Mouse (Mus musculus) stomach, postnatal 0 days (tissue): ENCODE measurements around the gene D1Pas1. TPM values are rescaled to one million over a fixed set of nuclear protein-coding genes. Genes with fewer than 3 reads are reported as not detected.

Experiments
- ATAC-seq: fragments of 200-750 bp; cut with Nextera tagmentation; 2 replicates; pipeline ENCODE4 v1.8.0; 2017; ENCODE audit not compliant: low FRiP score, low TSS enrichment
- DNase-seq: peaks from one replicate; pipeline ENCODE4 v3.0.0-alpha.2; 2016; ENCODE audit warnings: low spot score
- H3K27ac ChIP-seq: fragments of 300-500 bp; sonication (generic); replicated peaks from 2 replicates; pipeline ENCODE4 v1.5.1; 2014; ENCODE audit warnings: mild to moderate bottlenecking, control low read depth
- H3K27me3 ChIP-seq: fragments of 300-500 bp; sonication (generic); 2 replicates; pipeline ENCODE4 v1.6.1; 2014; ENCODE audit warnings: low read length; ENCODE audit not compliant: control insufficient read depth, insufficient read depth
- H3K36me3 ChIP-seq: fragments of 300-500 bp; sonication (generic); 2 replicates; pipeline ENCODE4 v1.6.1; 2014; ENCODE audit warnings: low read length, mixed read lengths; ENCODE audit not compliant: control insufficient read depth, insufficient read depth
- H3K4me1 ChIP-seq: fragments of 300-500 bp; sonication (generic); replicated peaks from 2 replicates; pipeline ENCODE4 v1.6.1; 2014; ENCODE audit warnings: antibody characterized with exemption; ENCODE audit not compliant: control insufficient read depth, insufficient read depth
- H3K4me2 ChIP-seq: fragments of 300-500 bp; sonication (generic); replicated peaks from 2 replicates; pipeline ENCODE4 v1.6.1; 2014; ENCODE audit warnings: low read depth, mild to moderate bottlenecking, control low read depth, moderate library complexity
- H3K4me3 ChIP-seq: fragments of 300-500 bp; sonication (generic); 2 replicates; pipeline ENCODE4 v1.5.1; 2014; ENCODE audit warnings: low read depth, low read length, control low read depth
- H3K9ac ChIP-seq: fragments of 300-500 bp; sonication (generic); 2 replicates; pipeline ENCODE4 v1.6.1; 2014; ENCODE audit warnings: mild to moderate bottlenecking, low read length, control low read depth, mixed read lengths
- H3K9me3 ChIP-seq: fragments of 300-500 bp; sonication (generic); 2 replicates; pipeline ENCODE4 v1.6.1; 2016; ENCODE audit warnings: low read length; ENCODE audit not compliant: control insufficient read depth
- CTCF ChIP-seq: IDR thresholded peaks from 2 replicates; pipeline ENCODE4 v1.5.1; 2016; ENCODE audit warnings: antibody characterized with exemption, low read depth, mild to moderate bottlenecking, moderate library complexity
- EP300 ChIP-seq: optimal IDR thresholded peaks from 2 replicates; pipeline ENCODE3; 2016; ENCODE audit warnings: antibody characterized with exemption
- WGBS: fragments of 180-500 bp; shearing (Covaris S2); extraction: QIAGEN DNeasy Blood & Tissue Kit; methylation state at CpG from one replicate; pipeline ENCODE4 v1.1.7; 2014; 5-methylcytosine and 5-hydroxymethylcytosine counted together
- polyA plus RNA-seq: library from polyadenylated mRNA; unstranded; fragments of >200 nt; fragmentation: Nextera tagmentation; extraction: Ambion mirVana; gene quantifications from 2 replicates; pipeline ENCODE4 v1.2.1, GENCODE M21; 2015

D1Pas1 gene
- polyA plus RNA-seq, 1 experiment from 2014 or later = not detected

DNA sequence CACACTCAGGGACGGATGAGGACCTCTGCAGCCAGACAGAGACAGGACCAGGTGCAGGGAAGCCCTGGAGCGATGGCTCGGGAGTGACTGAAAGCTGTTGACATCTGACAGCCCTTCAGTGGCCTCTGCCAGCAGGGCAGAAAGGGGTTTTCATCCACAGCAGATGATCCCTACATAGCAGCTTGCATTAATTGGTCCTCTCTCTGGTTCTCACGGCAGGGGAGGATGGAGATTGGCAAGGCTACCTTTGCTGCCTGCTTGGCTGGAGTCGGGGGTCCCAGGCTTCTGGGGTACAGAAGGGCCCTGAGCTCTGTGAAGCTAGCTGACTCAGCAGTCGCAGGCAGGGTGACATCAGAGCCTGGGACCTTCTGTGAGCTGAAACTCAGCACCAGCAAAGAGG, 24.3 kb downstream of the D1Pas1 start:
- no peaks in the 10 kb centered on the region for H3K27me3 ChIP-seq
- DNase-seq = no peak
- no peaks in the 10 kb centered on the region for H3K9me3 ChIP-seq
- no peak overlapping the region for H3K9ac ChIP-seq
- ATAC-seq = no peak
- H3K4me1 ChIP-seq = no peaks in the 10 kb centered on the region
- H3K36me3 ChIP-seq = no peaks in the 10 kb centered on the region
- no peak overlapping the region for H3K4me2 ChIP-seq
- H3K4me3 ChIP-seq = no peak overlapping the region
- WGBS = 82% methylated on average over 6 of the region's 6 CpGs
- H3K27ac ChIP-seq = no peak overlapping the region
- TF ChIP-seq EP300 (no peak), CTCF (no peak)

DNA sequence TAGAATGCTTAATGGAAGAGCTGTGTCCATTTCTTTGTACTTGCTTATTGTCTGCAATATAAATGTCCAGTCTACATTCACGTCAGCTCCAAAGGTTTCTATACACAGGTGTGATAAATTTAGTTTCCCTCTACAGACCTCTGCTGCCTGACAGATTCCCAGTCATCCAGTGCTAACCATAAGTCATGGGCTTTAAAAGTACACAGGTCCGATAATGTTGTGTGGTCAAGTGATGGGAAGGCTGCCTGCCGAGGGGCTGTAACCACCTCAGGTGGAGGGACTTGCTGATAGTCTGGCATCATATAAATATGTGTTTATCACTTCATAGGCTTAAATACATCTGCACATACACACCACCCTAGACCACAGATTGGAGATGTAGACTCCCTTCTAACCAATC, 24.9 kb downstream of the D1Pas1 start:
- H3K9ac ChIP-seq = no peak overlapping the region
- DNase-seq (no peak), ATAC-seq (no peak)
- TF ChIP-seq CTCF (no peak), EP300 (no peak)
- no peaks in the 10 kb centered on the region for H3K36me3 ChIP-seq
- H3K4me1 ChIP-seq = no peaks in the 10 kb centered on the region
- 92% methylated on average over 3 of the region's 3 CpGs for WGBS
- H3K27ac ChIP-seq = no peak overlapping the region
- H3K4me2 ChIP-seq = no peak overlapping the region
- no peak overlapping the region for H3K4me3 ChIP-seq
- H3K9me3 ChIP-seq = no peaks in the 10 kb centered on the region
- H3K27me3 ChIP-seq = no peaks in the 10 kb centered on the region

- Histone ChIP-seq H3K9ac (no peak overlapping the region), H3K4me2 (no peak overlapping the region), H3K4me1 (no peaks in the 10 kb centered on the region), H3K9me3 (no peaks in the 10 kb centered on the region), H3K27me3 (no peaks in the 10 kb centered on the region), H3K36me3 (no peaks in the 10 kb centered on the region), H3K27ac (no peak overlapping the region), H3K4me3 (no peak overlapping the region)
- WGBS = 88% methylated on average over 21 of the region's 21 CpGs
- DNase-seq (no peak), ATAC-seq (no peak)
- no peak for TF ChIP-seq EP300
- no peak for TF ChIP-seq CTCF
Measured at GRCm38 (mm10) chr1:186997596-186998304, 30.5 kb downstream of the D1Pas1 start.

- Histone ChIP-seq H3K4me1 (no peaks in the 10 kb centered on the region), H3K27ac (no peak overlapping the region), H3K27me3 (no peaks in the 10 kb centered on the region), H3K36me3 (no peaks in the 10 kb centered on the region), H3K4me3 (no peak overlapping the region), H3K9me3 (no peaks in the 10 kb centered on the region), H3K9ac (no peak overlapping the region), H3K4me2 (no peak overlapping the region)
- ATAC-seq (no peak), DNase-seq (no peak)
- WGBS = 61% methylated on average over 7 of the region's 7 CpGs
- TF ChIP-seq CTCF (no peak), EP300 (no peak)
Measured at GRCm38 (mm10) chr1:187003441-187003861, 36.2 kb downstream of the D1Pas1 start.

GRCm38 (mm10) chr1:187004306-187004705, 37.1 kb downstream of the D1Pas1 start:
- no peak for TF ChIP-seq EP300
- TF ChIP-seq CTCF = no peak
- H3K4me1 ChIP-seq = no peaks in the 10 kb centered on the region
- no peaks in the 10 kb centered on the region for H3K9me3 ChIP-seq
- no peaks in the 10 kb centered on the region for H3K27me3 ChIP-seq
- H3K9ac ChIP-seq = no peak overlapping the region
- H3K4me2 ChIP-seq = no peak overlapping the region
- ATAC-seq (no peak), DNase-seq (no peak)
- H3K27ac ChIP-seq = no peak overlapping the region
- H3K36me3 ChIP-seq = no peaks in the 10 kb centered on the region
- 100% methylated on average over 1 of the region's 1 CpGs for whole genome bisulfite sequencing
- no peak overlapping the region for H3K4me3 ChIP-seq

GRCm38 (mm10) chr1:187006227-187006925, 39.2 kb downstream of the D1Pas1 start:
- no peak overlapping the region for H3K4me3 ChIP-seq
- 84% methylated on average over 14 of the region's 14 CpGs for WGBS
- H3K4me2 ChIP-seq = no peak overlapping the region
- no peaks in the 10 kb centered on the region for H3K36me3 ChIP-seq
- DNase-seq (no peak), ATAC-seq (no peak)
- no peaks in the 10 kb centered on the region for H3K27me3 ChIP-seq
- no peak overlapping the region for H3K9ac ChIP-seq
- H3K9me3 ChIP-seq = no peaks in the 10 kb centered on the region
- no peak for TF ChIP-seq EP300
- TF ChIP-seq CTCF = no peak
- H3K27ac ChIP-seq = no peak overlapping the region
- H3K4me1 ChIP-seq = no peaks in the 10 kb centered on the region
